Mouse (Mus musculus): Measurements from ENCODE around the gene Nrm. TPM values are rescaled to one million over a fixed set of nuclear protein-coding genes. Genes with fewer than 3 reads are reported as not detected.
A peak's percentile ranks its signal among the peaks of the same experiment; 100 is the strongest.

The Nrm gene
- polyA plus RNA-seq, 1 experiment, result 1.4 TPM

- no peaks in the 10 kb centered on the region for H3K4me1 ChIP-seq (ENCODE audit: control insufficient read depth, insufficient read depth, insufficient read length, low read length)
- H3K27ac ChIP-seq (replicated peaks; ENCODE audit: low read depth, low read length), result 0 out of 2 replicates have a peak overlapping the region, but pooled peaks have one; percentile 67
- H3K4me3 ChIP-seq (ENCODE audit: insufficient read depth, low read depth, low read length), result peak overlapping the region; percentile 50
Observed at GRCm38 (mm10) chr17:35840561-35840960, 20.6 kb upstream of the Nrm start.

DNA sequence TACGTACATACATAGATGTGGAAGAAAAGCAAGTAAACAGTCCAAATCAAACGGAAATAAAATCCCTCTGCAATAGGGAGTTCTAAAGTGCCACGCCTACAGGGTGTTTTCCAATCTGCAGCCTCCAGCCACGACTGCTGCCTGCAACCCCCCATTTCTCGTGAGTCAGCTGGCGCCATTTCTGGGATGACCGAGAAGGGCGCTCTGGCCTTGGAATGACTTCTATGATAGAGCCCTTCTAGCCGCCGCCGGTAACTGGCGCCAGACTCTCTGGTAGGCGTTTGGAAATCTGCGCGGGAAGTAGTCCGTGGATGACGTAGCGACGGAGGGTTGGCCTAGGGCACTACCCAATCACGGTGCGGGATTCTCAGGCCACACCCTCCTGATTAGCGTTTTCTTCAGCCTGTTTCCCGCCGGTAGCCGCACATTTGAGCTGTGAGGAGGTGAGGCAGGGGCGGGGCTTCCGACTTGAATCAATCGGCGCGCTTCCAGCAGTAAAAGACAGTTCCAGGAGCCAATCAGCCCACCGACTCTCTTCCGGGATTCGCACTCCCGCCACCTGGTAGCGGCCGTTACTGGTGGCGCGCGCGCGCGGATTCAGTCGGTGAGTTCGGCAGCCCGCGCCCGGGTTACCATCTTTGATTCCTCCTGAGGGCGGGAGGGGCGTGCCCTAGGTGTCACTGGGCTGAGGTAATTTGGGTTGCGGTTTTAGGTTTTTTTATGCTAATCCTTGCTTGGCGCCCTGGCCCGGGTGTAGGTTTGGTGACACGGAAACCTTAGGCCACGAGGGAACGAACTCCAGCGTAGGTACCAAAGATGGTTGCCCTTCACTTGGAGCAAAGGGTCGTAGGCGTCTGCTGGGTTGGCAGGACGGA, 19.8 kb upstream of the Nrm start, which contains the start of gene Mdc1:
Gene Mdc1, plus strand, starts transcription at position 440 of the 875 bp plus-strand sequence.
- Histone ChIP-seq H3K4me1 (ENCODE audit: control insufficient read depth, insufficient read depth, insufficient read length, low read length) (no peaks in the 10 kb centered on the region), H3K27ac (replicated peaks; ENCODE audit: low read depth, low read length) (peak within 1 kb of the TSS; percentile 67), H3K4me3 (ENCODE audit: insufficient read depth, low read depth, low read length) (peak within 1 kb of the TSS; percentile 71)

GRCm38 (mm10) chr17:35842006-35842405, 19.1 kb upstream of the Nrm start:
- Histone ChIP-seq H3K27ac (replicated peaks; ENCODE audit: low read depth, low read length) (no peak overlapping the region), H3K4me1 (ENCODE audit: control insufficient read depth, insufficient read depth, insufficient read length, low read length) (no peaks in the 10 kb centered on the region), H3K4me3 (ENCODE audit: insufficient read depth, low read depth, low read length) (peak overlapping the region; percentile 71)

- Histone ChIP-seq H3K4me1 (ENCODE audit: control insufficient read depth, insufficient read depth, insufficient read length, low read length) (no peaks in the 10 kb centered on the region), H3K27ac (replicated peaks; ENCODE audit: low read depth, low read length) (no peak overlapping the region), H3K4me3 (ENCODE audit: insufficient read depth, low read depth, low read length) (no peak overlapping the region)
Observed at GRCm38 (mm10) chr17:35843514-35843913, 17.6 kb upstream of the Nrm start.

- Histone ChIP-seq H3K27ac (replicated peaks; ENCODE audit: low read depth, low read length) (no peak overlapping the region), H3K4me3 (ENCODE audit: insufficient read depth, low read depth, low read length) (no peak overlapping the region), H3K4me1 (ENCODE audit: control insufficient read depth, insufficient read depth, insufficient read length, low read length) (no peaks in the 10 kb centered on the region)
Observed at GRCm38 (mm10) chr17:35848112-35848511, 13.0 kb upstream of the Nrm start.

DNA sequence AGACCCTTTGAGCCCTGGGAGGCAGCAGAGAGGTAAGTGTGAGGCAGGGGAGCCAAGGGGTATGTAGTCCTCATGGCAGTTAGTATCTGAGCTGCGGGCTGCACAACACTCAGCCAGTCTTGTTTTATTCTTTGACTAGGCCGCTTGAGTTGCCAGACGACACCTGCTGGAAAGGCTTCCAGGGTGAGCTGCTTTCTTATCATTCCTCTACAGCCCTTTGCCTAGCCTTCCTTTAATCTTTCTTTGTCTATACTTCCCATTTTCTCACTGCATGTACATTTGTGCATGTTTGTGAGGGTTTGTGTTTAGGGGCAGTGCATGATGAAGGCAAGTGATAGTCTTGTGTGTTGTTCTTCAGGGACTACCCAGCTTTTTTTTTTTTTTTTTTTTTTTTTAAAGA, 10.1 kb upstream of the Nrm start:
- H3K27ac ChIP-seq (replicated peaks; ENCODE audit: low read depth, low read length), result no peak overlapping the region
- H3K4me1 ChIP-seq (ENCODE audit: control insufficient read depth, insufficient read depth, insufficient read length, low read length), result no peaks in the 10 kb centered on the region
- H3K4me3 ChIP-seq (ENCODE audit: insufficient read depth, low read depth, low read length), result no peak overlapping the region

GRCm38 (mm10) chr17:35859371-35859770, 1.7 kb upstream of the Nrm start:
- H3K27ac ChIP-seq (replicated peaks; ENCODE audit: low read depth, low read length), result no peak overlapping the region
- H3K4me1 ChIP-seq (ENCODE audit: control insufficient read depth, insufficient read depth, insufficient read length, low read length), result no peaks in the 10 kb centered on the region; the same call in 1 of the 2 replicates
- H3K4me3 ChIP-seq (ENCODE audit: insufficient read depth, low read depth, low read length), result no peak overlapping the region

- Histone ChIP-seq H3K4me3 (ENCODE audit: insufficient read depth, low read depth, low read length) (no peak overlapping the region), H3K4me1 (ENCODE audit: control insufficient read depth, insufficient read depth, insufficient read length, low read length) (peaks cover under 1% of the 10 kb centered on the region; the same call in 1 of the 2 replicates), H3K27ac (replicated peaks; ENCODE audit: low read depth, low read length) (no peak overlapping the region)
Observed at GRCm38 (mm10) chr17:35859835-35860234, 1.3 kb upstream of the Nrm start.

DNA sequence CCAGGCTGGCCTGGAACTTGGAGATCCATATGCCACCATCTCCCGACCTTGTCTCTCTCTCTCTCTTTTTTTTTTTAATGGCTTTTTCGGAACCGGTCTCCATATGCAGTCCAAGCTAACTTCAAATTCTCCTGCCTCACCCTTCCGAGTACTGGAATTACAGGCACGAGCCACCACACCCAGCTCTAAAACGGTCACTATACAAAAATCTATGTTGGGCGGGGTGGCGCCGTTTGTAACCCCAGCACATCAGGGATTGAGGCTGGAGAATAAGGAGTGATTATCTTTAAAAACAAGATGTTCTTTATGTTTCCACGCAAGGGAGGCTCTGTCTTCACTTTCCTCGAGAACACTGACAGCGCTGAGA, 304 bp upstream of the Nrm start:
- peaks cover 3% of the 10 kb centered on the region; the same call in 1 of the 2 replicates for H3K4me1 ChIP-seq (ENCODE audit: control insufficient read depth, insufficient read depth, insufficient read length, low read length)
- H3K4me3 ChIP-seq (ENCODE audit: insufficient read depth, low read depth, low read length), result peak overlapping the region; percentile 54
- peak overlapping the region; percentile 62; the same call in 1 of the 2 replicates for H3K27ac ChIP-seq (replicated peaks; ENCODE audit: low read depth, low read length)

GRCm38 (mm10) chr17:35864832-35865353, 3.8 kb downstream of the Nrm start:
- Histone ChIP-seq H3K27ac (replicated peaks; ENCODE audit: low read depth, low read length) (peak overlapping the region; percentile 99), H3K4me1 (ENCODE audit: control insufficient read depth, insufficient read depth, insufficient read length, low read length) (peaks cover 3% of the 10 kb centered on the region; the same call in 1 of the 2 replicates), H3K4me3 (ENCODE audit: insufficient read depth, low read depth, low read length) (peak overlapping the region; percentile 78)

GRCm38 (mm10) chr17:35865481-35866280, 4.6 kb downstream of the Nrm start, which contains the start of gene Ppp1r18:
Ppp1r18 (plus strand) TSS chr17:35865593.
- H3K4me1 ChIP-seq (ENCODE audit: control insufficient read depth, insufficient read depth, insufficient read length, low read length), result peaks cover 3% of the 10 kb centered on the region; the same call in 1 of the 2 replicates
- peak within 1 kb of the TSS; percentile 99 for H3K27ac ChIP-seq (replicated peaks; ENCODE audit: low read depth, low read length)
- peak within 1 kb of the TSS; percentile 78 for H3K4me3 ChIP-seq (ENCODE audit: insufficient read depth, low read depth, low read length)

DNA sequence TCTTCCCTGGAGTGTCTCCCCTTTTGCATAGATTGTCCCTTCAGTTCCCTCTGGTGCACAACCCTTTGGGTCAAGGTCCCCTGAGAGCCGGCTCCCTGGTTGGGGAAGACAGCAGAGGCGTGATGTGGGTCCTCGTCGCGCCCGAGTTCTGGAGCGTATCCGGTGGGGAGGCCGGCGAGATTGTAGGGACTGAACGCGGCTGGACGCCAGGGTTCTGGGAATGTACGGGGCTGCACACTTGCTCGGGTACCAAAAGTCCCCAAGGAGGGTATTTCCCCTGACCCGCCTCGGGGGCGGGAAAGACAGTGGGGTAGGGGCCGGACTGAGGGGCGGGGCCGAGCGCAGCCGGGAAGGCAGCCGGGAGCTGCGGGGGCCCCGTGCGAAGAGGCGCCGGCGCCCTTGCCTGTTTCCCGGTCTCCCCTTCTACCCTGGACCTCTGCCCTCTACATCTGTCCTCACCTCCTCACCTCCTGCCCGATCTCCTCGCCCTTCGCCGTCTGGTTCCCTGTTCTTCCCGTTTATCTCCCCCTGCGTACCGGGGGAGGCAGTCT, 5.2 kb downstream of the Nrm start:
- peak overlapping the region; percentile 78 for H3K4me3 ChIP-seq (ENCODE audit: insufficient read depth, low read depth, low read length)
- peaks cover 3% of the 10 kb centered on the region; the same call in 1 of the 2 replicates for H3K4me1 ChIP-seq (ENCODE audit: control insufficient read depth, insufficient read depth, insufficient read length, low read length)
- H3K27ac ChIP-seq (replicated peaks; ENCODE audit: low read depth, low read length), result peak overlapping the region; percentile 99

GRCm38 (mm10) chr17:35866911-35867890, 6.1 kb downstream of the Nrm start:
- H3K4me3 ChIP-seq (ENCODE audit: insufficient read depth, low read depth, low read length), result peak overlapping the region; percentile 78
- H3K4me1 ChIP-seq (ENCODE audit: control insufficient read depth, insufficient read depth, insufficient read length, low read length), result peaks cover 3% of the 10 kb centered on the region; the same call in 1 of the 2 replicates
- H3K27ac ChIP-seq (replicated peaks; ENCODE audit: low read depth, low read length), result peak overlapping the region; percentile 99

All from brown adipose tissue, adult 24 weeks (tissue).